Mouse (Mus musculus) embryonic facial prominence, embryonic 15.5 days (tissue): Measurements from ENCODE around the gene Anp32b. TPM values are rescaled to one million over a fixed set of nuclear protein-coding genes. Genes with fewer than 3 reads are reported as not detected.

Source experiments
- ATAC-seq: fragments of 200-750 bp; cut with Nextera tagmentation; 2 replicates; pipeline ENCODE4 v1.8.0; 2017; ENCODE audit warnings: low read depth, moderate TSS enrichment; ENCODE audit not compliant: insufficient number of reproducible peaks, low FRiP score, low TSS enrichment
- H3K27ac ChIP-seq: fragments of 300-500 bp; sonication (generic); replicated peaks from 2 replicates; pipeline ENCODE4 v1.5.1; 2015; ENCODE audit warnings: mild to moderate bottlenecking, inconsistent platforms
- H3K27me3 ChIP-seq: fragments of 300-500 bp; sonication (generic); 2 replicates; pipeline ENCODE4 v1.6.1; 2015; ENCODE audit warnings: inconsistent platforms
- H3K36me3 ChIP-seq: fragments of 300-500 bp; sonication (generic); 2 replicates; pipeline ENCODE4 v1.6.1; 2015; ENCODE audit warnings: mild to moderate bottlenecking, inconsistent platforms
- H3K4me1 ChIP-seq: fragments of 300-500 bp; sonication (generic); 2 replicates; pipeline ENCODE4 v1.6.1; 2015; ENCODE audit warnings: inconsistent platforms
- H3K4me2 ChIP-seq: fragments of 300-500 bp; sonication (generic); replicated peaks from 2 replicates; pipeline ENCODE4 v1.6.1; 2015; ENCODE audit warnings: mild to moderate bottlenecking, inconsistent platforms
- H3K4me3 ChIP-seq: fragments of 300-500 bp; sonication (generic); replicated peaks from 2 replicates; pipeline ENCODE4 v1.5.1; 2015; ENCODE audit warnings: mild to moderate bottlenecking, inconsistent platforms
- H3K9ac ChIP-seq: fragments of 300-500 bp; sonication (generic); 2 replicates; pipeline ENCODE4 v1.6.1; 2015; ENCODE audit warnings: inconsistent platforms
- H3K9me3 ChIP-seq: fragments of 300-500 bp; sonication (generic); replicated peaks from 2 replicates; pipeline ENCODE4 v1.6.1; 2016; ENCODE audit warnings: inconsistent platforms
- WGBS: fragments of 180-500 bp; shearing (Covaris S2); methylation state at CpG from one replicate; pipeline ENCODE4 v1.1.7; 2015; 5-methylcytosine and 5-hydroxymethylcytosine counted together
- polyA plus RNA-seq: library from polyadenylated mRNA; unstranded; fragments of >200 nt; fragmentation: Nextera tagmentation; extraction: Ambion mirVana; gene quantifications from 2 replicates; pipeline ENCODE4 v1.2.1, GENCODE M21; 2015

Gene Anp32b
- polyA plus RNA-seq, 1 experiment from 2014 or later = 259 TPM

DNA sequence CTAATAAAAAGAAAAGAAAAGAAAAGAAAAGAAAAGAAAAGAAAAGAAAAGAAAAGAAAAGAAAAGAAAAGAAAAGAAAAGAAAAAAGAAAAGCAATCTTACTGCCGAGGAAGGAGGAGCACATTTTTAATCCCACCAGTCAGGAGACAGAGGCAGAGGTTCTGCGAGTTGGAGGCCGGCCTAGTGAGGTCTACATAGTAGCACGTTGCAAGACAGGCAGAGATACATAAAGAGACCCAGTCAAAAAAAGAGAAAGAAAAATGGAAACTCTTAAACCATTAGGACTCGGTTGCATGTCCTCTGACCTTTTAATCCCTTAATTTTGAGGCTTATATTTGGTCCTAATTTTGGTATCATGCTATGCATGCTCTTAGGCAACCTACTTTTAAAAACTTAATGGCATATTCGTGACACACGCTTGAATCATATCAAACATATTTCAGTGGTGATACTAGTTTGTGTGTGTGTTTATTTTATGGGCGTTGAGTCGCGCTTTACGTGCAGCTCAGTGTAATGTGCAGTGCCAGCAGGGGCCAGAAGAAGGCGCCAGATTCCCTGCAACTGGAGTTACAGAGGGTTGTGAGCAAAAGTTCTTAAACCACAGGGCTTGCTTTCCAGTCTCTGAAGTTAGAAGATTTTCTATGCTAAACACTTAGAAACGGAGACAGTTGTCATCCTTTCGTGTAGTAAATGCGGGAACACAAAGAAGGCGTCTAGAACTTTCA, 57.2 kb downstream of the Anp32b start:
- Histone ChIP-seq H3K9ac (no peak overlapping the region), H3K27me3 (peaks cover 9% of the 10 kb centered on the region), H3K36me3 (peaks cover 12% of the 10 kb centered on the region; the same call in 1 of the 2 replicates), H3K27ac (peak overlapping the region; percentile 68; the same call in 1 of the 2 replicates), H3K4me1 (peaks cover 14% of the 10 kb centered on the region), H3K4me2 (peak overlapping the region; percentile 95), H3K9me3 (no peaks in the 10 kb centered on the region), H3K4me3 (peak overlapping the region; percentile 71)
- ATAC-seq = 0 out of 2 replicates have a peak, but pooled peaks have one; percentile 52
- 11% methylated on average over 16 of the region's 16 CpGs for WGBS

DNA sequence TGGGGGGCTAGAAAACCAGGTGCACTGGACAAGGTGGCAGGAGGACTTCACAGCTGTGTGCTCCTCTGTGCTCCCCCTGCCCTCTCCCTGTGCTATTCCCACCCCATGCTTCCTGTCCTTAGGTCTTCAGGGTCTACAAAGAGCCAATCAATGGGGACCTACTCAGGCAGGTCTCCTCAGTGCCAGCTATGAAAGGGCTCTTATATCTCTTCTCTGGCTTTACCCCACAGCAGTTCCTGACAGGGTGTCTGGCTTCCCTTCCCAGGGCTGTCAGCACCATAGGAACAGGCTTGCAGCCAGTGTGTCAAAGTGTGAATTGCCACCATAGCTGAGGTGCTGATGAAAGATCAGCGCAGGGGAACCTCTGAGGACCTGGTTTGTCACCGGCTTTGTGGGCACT, 69.8 kb downstream of the Anp32b start:
- Histone ChIP-seq H3K27me3 (no peaks in the 10 kb centered on the region), H3K9me3 (no peaks in the 10 kb centered on the region), H3K4me2 (no peak overlapping the region), H3K36me3 (no peaks in the 10 kb centered on the region), H3K9ac (no peak overlapping the region), H3K4me1 (no peaks in the 10 kb centered on the region), H3K27ac (no peak overlapping the region), H3K4me3 (no peak overlapping the region)
- 84% methylated on average over 2 of the region's 2 CpGs for WGBS
- ATAC-seq = 0 out of 2 replicates have a peak, but pooled peaks have one; percentile 34

DNA sequence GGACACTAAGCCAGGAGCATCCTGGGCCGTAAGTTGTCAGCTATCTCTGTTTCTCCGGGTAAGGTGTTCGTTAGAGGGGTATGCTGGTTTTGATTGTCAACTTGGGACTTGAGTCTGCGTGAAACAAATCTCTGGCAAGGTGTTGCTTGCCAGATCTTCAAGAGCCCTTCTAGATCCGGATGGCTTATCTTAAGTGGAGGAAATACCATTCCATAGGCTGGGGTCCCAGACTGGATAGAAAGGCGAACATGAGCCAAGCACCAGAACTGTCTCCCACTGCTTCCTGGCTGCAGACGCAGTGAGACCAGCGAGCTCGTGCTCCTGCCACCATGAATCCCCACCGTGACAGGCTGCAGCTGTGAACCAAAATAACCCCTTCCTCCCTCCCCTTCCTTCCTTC, 70.8 kb downstream of the Anp32b start:
- 77% methylated on average over 10 of the region's 10 CpGs for WGBS

More for the DNA sequence above, 70.8 kb downstream of the Anp32b start:
- no peaks in the 10 kb centered on the region for H3K9me3 ChIP-seq
- ATAC-seq = no peak
- H3K27ac ChIP-seq = no peak overlapping the region
- H3K27me3 ChIP-seq = no peaks in the 10 kb centered on the region
- no peak overlapping the region for H3K4me3 ChIP-seq
- no peaks in the 10 kb centered on the region for H3K4me1 ChIP-seq
- no peak overlapping the region for H3K9ac ChIP-seq
- no peaks in the 10 kb centered on the region for H3K36me3 ChIP-seq
- H3K4me2 ChIP-seq = no peak overlapping the region

Other genes with a start within 250 kb of the Anp32b start
- gene Foxe1, start 107.3 kb upstream of the Anp32b start, polyA plus RNA-seq = 1.9 and 2.1 TPM in 2 replicates
- 9.2 and 10.8 TPM in 2 replicates for gene Trmo, start 61.5 kb upstream of the Anp32b start, polyA plus RNA-seq
- gene Hemgn, start 37.4 kb upstream of the Anp32b start, polyA plus RNA-seq = 0.68 and 1.0 TPM in 2 replicates
- 79.8 and 85.1 TPM in 2 replicates for gene Nans, start 38.3 kb downstream of the Anp32b start, polyA plus RNA-seq
- gene Trim14, start 85.2 kb downstream of the Anp32b start, polyA plus RNA-seq = 2.3 and 2.6 TPM in 2 replicates
- gene Coro2a, start 151.3 kb downstream of the Anp32b start, polyA plus RNA-seq = 4.9 and 6.8 TPM in 2 replicates
- gene Tbc1d2, start 199.3 kb downstream of the Anp32b start, polyA plus RNA-seq = 2.2 and 2.9 TPM in 2 replicates